Mouse (Mus musculus) stomach, postnatal 0 days (tissue): ENCODE measurements around the gene Tysnd1. TPM values are rescaled to one million over a fixed set of nuclear protein-coding genes. Genes with fewer than 3 reads are reported as not detected.

Experiments
- ATAC-seq: fragments of 200-750 bp; cut with Nextera tagmentation; 2 replicates; pipeline ENCODE4 v1.8.0; 2017; ENCODE audit not compliant: low FRiP score, low TSS enrichment
- DNase-seq: peaks from one replicate; pipeline ENCODE4 v3.0.0-alpha.2; 2016; ENCODE audit warnings: low spot score
- H3K27ac ChIP-seq: fragments of 300-500 bp; sonication (generic); replicated peaks from 2 replicates; pipeline ENCODE4 v1.5.1; 2014; ENCODE audit warnings: mild to moderate bottlenecking, control low read depth
- H3K27me3 ChIP-seq: fragments of 300-500 bp; sonication (generic); 2 replicates; pipeline ENCODE4 v1.6.1; 2014; ENCODE audit warnings: low read length; ENCODE audit not compliant: control insufficient read depth, insufficient read depth
- H3K36me3 ChIP-seq: fragments of 300-500 bp; sonication (generic); 2 replicates; pipeline ENCODE4 v1.6.1; 2014; ENCODE audit warnings: low read length, mixed read lengths; ENCODE audit not compliant: control insufficient read depth, insufficient read depth
- H3K4me1 ChIP-seq: fragments of 300-500 bp; sonication (generic); replicated peaks from 2 replicates; pipeline ENCODE4 v1.6.1; 2014; ENCODE audit warnings: antibody characterized with exemption; ENCODE audit not compliant: control insufficient read depth, insufficient read depth
- H3K4me2 ChIP-seq: fragments of 300-500 bp; sonication (generic); replicated peaks from 2 replicates; pipeline ENCODE4 v1.6.1; 2014; ENCODE audit warnings: low read depth, mild to moderate bottlenecking, control low read depth, moderate library complexity
- H3K4me3 ChIP-seq: fragments of 300-500 bp; sonication (generic); 2 replicates; pipeline ENCODE4 v1.5.1; 2014; ENCODE audit warnings: low read depth, low read length, control low read depth
- H3K9ac ChIP-seq: fragments of 300-500 bp; sonication (generic); 2 replicates; pipeline ENCODE4 v1.6.1; 2014; ENCODE audit warnings: mild to moderate bottlenecking, low read length, control low read depth, mixed read lengths
- H3K9me3 ChIP-seq: fragments of 300-500 bp; sonication (generic); 2 replicates; pipeline ENCODE4 v1.6.1; 2016; ENCODE audit warnings: low read length; ENCODE audit not compliant: control insufficient read depth
- CTCF ChIP-seq: IDR thresholded peaks from 2 replicates; pipeline ENCODE4 v1.5.1; 2016; ENCODE audit warnings: antibody characterized with exemption, low read depth, mild to moderate bottlenecking, moderate library complexity
- EP300 ChIP-seq: optimal IDR thresholded peaks from 2 replicates; pipeline ENCODE3; 2016; ENCODE audit warnings: antibody characterized with exemption
- WGBS: fragments of 180-500 bp; shearing (Covaris S2); extraction: QIAGEN DNeasy Blood & Tissue Kit; methylation state at CpG from one replicate; pipeline ENCODE4 v1.1.7; 2014; 5-methylcytosine and 5-hydroxymethylcytosine counted together
- polyA plus RNA-seq: library from polyadenylated mRNA; unstranded; fragments of >200 nt; fragmentation: Nextera tagmentation; extraction: Ambion mirVana; gene quantifications from 2 replicates; pipeline ENCODE4 v1.2.1, GENCODE M21; 2015

The Tysnd1 gene
- polyA plus RNA-seq, 1 experiment from 2014 or later, result 18.5 TPM

DNA sequence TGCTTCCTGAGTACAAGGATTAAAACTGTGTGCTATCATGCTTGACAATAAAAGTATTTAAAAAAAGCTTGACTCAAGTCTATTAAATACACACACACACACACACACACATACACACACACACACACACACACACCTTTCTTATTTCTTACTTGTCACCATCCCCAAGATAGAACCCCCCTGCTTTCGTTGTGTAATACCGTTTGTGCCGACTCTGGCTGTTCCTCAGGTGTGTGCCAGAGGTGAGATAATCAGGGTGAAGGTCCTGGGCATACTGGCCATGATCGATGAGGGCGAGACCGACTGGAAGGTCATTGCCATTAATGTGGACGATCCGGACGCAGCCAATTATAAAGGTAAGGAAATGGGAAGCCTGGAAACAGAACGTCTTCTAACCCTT lies 30.2 kb upstream of the Tysnd1 start:
- ATAC-seq, result no peak
- TF ChIP-seq CTCF, result no peak
- no peaks in the 10 kb centered on the region for H3K27me3 ChIP-seq
- H3K9ac ChIP-seq, result no peak overlapping the region
- 94% methylated on average over 10 of the region's 10 CpGs for WGBS
- H3K36me3 ChIP-seq, result peaks cover 5% of the 10 kb centered on the region; the same call in 1 of the 2 replicates
- H3K4me3 ChIP-seq, result no peak overlapping the region
- H3K9me3 ChIP-seq, result no peaks in the 10 kb centered on the region
- no peak for DNase-seq
- H3K4me2 ChIP-seq, result no peak overlapping the region
- no peak overlapping the region for H3K27ac ChIP-seq
- no peaks in the 10 kb centered on the region for H3K4me1 ChIP-seq

DNA sequence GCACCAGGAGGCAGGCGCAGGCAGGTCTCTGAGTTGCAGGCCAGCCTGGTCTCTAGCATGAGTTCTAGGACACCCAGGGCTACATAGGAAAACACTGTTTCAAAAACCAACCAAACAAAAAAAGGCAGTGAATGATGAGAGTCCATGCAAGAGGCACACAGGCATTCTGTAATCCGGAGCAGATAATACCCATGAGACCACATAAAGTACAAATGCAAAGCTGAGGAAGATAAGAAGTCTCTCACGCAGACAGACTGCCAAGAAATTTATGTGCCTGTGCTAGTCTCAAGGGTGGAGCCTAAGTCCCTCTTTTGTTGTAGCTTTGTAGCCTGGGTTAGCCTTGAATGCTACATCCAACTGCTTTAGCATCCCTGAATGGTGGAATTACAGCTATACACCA lies 29.7 kb upstream of the Tysnd1 start:
- TF ChIP-seq EP300 (no peak), CTCF (no peak)
- Histone ChIP-seq H3K27ac (no peak overlapping the region), H3K4me3 (no peak overlapping the region), H3K36me3 (peaks cover 8% of the 10 kb centered on the region; the same call in 1 of the 2 replicates), H3K4me1 (no peaks in the 10 kb centered on the region), H3K9ac (no peak overlapping the region), H3K9me3 (no peaks in the 10 kb centered on the region), H3K27me3 (no peaks in the 10 kb centered on the region), H3K4me2 (no peak overlapping the region)
- WGBS, result 78% methylated on average over 3 of the region's 3 CpGs
- no peak for DNase-seq
- no peak for ATAC-seq

DNA sequence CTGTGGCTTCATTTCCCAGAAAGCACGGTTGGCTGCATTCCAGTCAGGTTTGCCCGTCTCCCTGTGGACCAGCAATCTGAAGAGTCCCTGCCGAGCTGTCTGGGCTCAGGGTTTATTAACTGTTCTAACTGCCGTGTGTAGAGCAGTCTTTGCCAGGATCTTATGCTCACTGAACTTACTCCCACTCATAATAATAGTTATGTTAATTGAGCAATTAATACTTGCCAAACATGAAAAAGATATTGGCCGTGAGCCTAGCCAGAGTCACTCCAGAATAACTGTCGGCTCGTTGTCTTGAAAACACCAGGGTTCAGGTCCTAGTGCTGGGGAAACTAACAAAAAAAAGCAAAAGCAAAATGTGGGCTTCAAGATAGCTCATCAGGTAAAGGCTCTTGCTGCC lies 26.0 kb upstream of the Tysnd1 start:
- Histone ChIP-seq H3K4me2 (no peak overlapping the region), H3K9me3 (no peaks in the 10 kb centered on the region), H3K9ac (no peak overlapping the region), H3K27ac (peak overlapping the region; percentile 41; the same call in 1 of the 2 replicates), H3K4me3 (no peak overlapping the region), H3K4me1 (no peaks in the 10 kb centered on the region), H3K36me3 (peaks cover 3% of the 10 kb centered on the region; the same call in 1 of the 2 replicates), H3K27me3 (no peaks in the 10 kb centered on the region)
- no peak for DNase-seq
- 71% methylated on average over 7 of the region's 7 CpGs for WGBS
- no peak for ATAC-seq
- TF ChIP-seq EP300 (no peak), CTCF (no peak)

DNA sequence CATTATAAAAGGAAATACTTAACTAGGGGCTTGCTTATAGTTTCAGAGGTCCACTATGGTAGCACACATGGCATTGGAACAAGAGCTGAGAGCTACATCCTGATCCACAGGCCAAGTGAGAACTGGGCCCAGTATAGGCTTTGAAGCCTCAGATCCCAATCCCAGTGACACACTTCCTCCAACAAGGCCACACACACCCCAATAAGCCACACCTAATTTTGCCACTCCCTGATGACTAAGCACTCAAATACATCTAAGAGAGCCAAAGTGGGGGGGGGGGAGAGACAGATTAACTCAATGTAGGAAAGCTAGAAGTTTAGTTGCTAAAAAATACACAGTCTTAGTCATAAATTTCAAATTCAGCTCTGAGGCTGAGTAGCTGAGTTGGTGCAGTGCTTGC lies 25.4 kb upstream of the Tysnd1 start:
- no peaks in the 10 kb centered on the region for H3K27me3 ChIP-seq
- no peaks in the 10 kb centered on the region for H3K9me3 ChIP-seq
- no peaks in the 10 kb centered on the region for H3K4me1 ChIP-seq
- no peak overlapping the region for H3K4me2 ChIP-seq
- H3K36me3 ChIP-seq, result peaks cover 3% of the 10 kb centered on the region; the same call in 1 of the 2 replicates
- no peak for TF ChIP-seq CTCF
- TF ChIP-seq EP300, result no peak
- peak; percentile 17 for DNase-seq
- H3K4me3 ChIP-seq, result no peak overlapping the region
- ATAC-seq, result peak; percentile 88
- H3K9ac ChIP-seq, result no peak overlapping the region
- H3K27ac ChIP-seq, result peak overlapping the region; percentile 69

DNA sequence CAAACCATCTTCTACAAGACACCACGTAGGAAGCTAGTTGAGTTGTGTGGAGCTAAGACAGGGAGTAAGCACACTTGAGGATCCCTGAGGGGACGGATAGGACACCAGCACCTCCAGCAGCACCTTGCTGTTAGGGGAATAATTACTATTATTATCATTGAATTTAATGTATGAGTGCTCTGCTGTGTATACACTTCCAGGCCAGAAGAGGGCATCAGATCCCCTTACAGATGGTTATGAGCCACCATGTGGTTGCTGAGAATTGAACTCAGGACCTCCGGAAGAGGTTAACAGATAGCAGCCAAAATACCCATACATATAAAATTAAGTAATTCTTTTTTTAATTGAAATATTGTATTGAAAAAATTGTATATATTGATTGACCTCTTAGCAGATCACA lies 24.6 kb upstream of the Tysnd1 start:
- TF ChIP-seq EP300, result no peak
- TF ChIP-seq CTCF, result peak; percentile 53
- H3K27me3 ChIP-seq, result no peaks in the 10 kb centered on the region
- H3K4me1 ChIP-seq, result no peaks in the 10 kb centered on the region
- 91% methylated on average over 3 of the region's 3 CpGs for WGBS
- ATAC-seq, result no peak
- H3K9me3 ChIP-seq, result no peaks in the 10 kb centered on the region
- no peak overlapping the region for H3K4me2 ChIP-seq
- H3K36me3 ChIP-seq, result peaks cover 3% of the 10 kb centered on the region; the same call in 1 of the 2 replicates
- DNase-seq, result no peak
- H3K9ac ChIP-seq, result no peak overlapping the region
- peak overlapping the region; percentile 69 for H3K27ac ChIP-seq
- H3K4me3 ChIP-seq, result no peak overlapping the region

DNA sequence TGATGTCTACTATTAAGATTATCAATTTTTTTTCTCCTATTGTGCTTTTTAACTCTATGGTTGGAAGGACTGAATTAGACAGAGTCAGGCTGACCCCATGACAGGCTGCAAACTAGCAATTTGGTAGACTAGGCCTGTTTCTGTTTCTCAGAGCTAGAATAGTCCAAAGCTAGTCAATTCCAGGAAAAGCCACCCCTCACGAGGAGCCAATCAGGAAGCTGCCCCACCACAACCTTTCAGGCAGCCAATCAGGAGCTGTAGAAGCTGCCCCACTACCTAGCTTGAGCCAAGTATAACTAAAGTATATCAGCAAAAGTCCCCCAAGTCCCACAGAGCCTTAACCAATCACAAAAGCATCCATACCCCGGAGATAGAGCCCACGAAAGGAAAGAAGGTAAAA lies 19.4 kb upstream of the Tysnd1 start:
- H3K4me3 ChIP-seq, result no peak overlapping the region
- no peak for TF ChIP-seq CTCF
- TF ChIP-seq EP300, result no peak
- 80% methylated on average over 3 of the region's 3 CpGs for WGBS

More for the DNA sequence above, 19.4 kb upstream of the Tysnd1 start:
- H3K4me2 ChIP-seq, result no peak overlapping the region
- DNase-seq, result no peak
- H3K9me3 ChIP-seq, result no peaks in the 10 kb centered on the region
- H3K9ac ChIP-seq, result no peak overlapping the region
- no peaks in the 10 kb centered on the region for H3K4me1 ChIP-seq
- no peaks in the 10 kb centered on the region; the same call in 1 of the 2 replicates for H3K36me3 ChIP-seq
- no peaks in the 10 kb centered on the region for H3K27me3 ChIP-seq
- no peak for ATAC-seq
- H3K27ac ChIP-seq, result no peak overlapping the region
